9 mouse cellular contexts compared by ENCODE assay signal in the genomic region with DNA sequence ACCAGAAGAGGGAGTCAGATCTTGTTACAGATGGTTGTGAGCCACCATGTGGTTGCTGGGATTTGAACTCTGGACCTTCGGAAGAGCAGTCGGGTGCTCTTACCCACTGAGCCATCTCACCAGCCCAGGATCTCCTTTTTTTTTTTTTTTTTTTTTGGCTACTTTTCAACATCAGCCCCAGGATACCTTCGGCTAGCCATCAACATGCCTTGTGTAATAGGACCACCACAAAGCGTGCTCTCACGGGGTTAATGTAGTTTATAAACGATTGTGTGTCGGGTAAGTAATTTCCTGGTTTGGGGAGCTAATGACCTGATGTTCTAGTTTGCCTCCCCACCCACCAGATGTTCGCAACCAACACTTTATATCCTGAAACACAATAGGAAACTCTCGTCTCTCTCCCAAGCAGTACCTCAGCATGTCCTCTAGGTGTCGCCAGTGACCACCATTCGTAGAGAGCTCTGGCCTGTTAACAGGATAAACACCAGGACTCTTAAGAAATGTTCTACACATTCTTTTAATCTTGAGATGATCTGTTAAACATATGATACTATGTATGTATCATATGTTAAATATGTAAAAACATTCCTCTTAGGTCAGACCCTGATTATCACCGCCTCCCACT. TPM values are rescaled to one million over a fixed set of nuclear protein-coding genes. Genes with fewer than 3 reads are reported as not detected.
DNase-seq lines count a peak whose midpoint lies in the region; ATAC-seq and TF ChIP-seq lines count a peak whose summit lies in the region.
"Had no signal": no experiment of that assay in that cellular context is flagged by ENCODE, and none has a peak within 500 bp of the region (broad histone marks: within the 10 kb centered on the region; RNA-seq: fewer than 3 reads in every experiment).

No protein-coding gene starts in this region.

- no peaks in the 10 kb centered on the region for H3K9me3 ChIP-seq in kidney, embryonic 16.5 days (ENCODE audit: low read length)
- H3K9me3 ChIP-seq: neural tube, embryonic 12.5 days had no signal

- 13% methylated on average over 11 of the region's 12 CpGs for WGBS in kidney, embryonic 16.5 days

- DNase-seq in kidney, adult 11 months, result peak; percentile 11
- DNase-seq in heart, postnatal 4 days, result peak; percentile 78
- DNase-seq in layer of hippocampus, adult 2 months (ENCODE audit: low spot score in 2 of 2), result peak; percentile 56 to 68
- peak; percentile 53 to 75 for DNase-seq in lung, postnatal 4 days
- DNase-seq in right cerebral cortex, postnatal 25 days, result peak; percentile 39

- H3K4me1 ChIP-seq in kidney, embryonic 16.5 days (ENCODE audit: insufficient read depth, low read length), result peaks cover 13% of the 10 kb centered on the region
- H3K4me1 ChIP-seq in bone marrow macrophage, adult 2 months (ENCODE audit: control insufficient read depth, insufficient read depth, low read length), result peaks cover 7% of the 10 kb centered on the region; the same call in 1 of the 2 replicates

- no peaks in the 10 kb centered on the region for H3K36me3 ChIP-seq in kidney, embryonic 16.5 days (ENCODE audit: insufficient read depth, low read length)
- H3K36me3 ChIP-seq: neural tube, embryonic 12.5 days had no signal

- 0 out of 2 replicates have a peak, but pooled peaks cover 3% of the 10 kb centered on the region for H3K27me3 ChIP-seq in kidney, embryonic 16.5 days (ENCODE audit: insufficient read depth, low read length)

- H3K9ac ChIP-seq in kidney, embryonic 16.5 days (replicated peaks; ENCODE audit: low read length), result no peak overlapping the region
- H3K9ac ChIP-seq: neural tube, embryonic 12.5 days had no signal

- H3K4me3 ChIP-seq in kidney, embryonic 16.5 days (ENCODE audit: low read length), result no peak overlapping the region
- no peak overlapping the region for H3K4me3 ChIP-seq in bone marrow macrophage, adult 2 months (ENCODE audit: insufficient read depth, low read length)
- no peak overlapping the region for H3K4me3 ChIP-seq in layer of hippocampus, adult 2 months
- H3K4me3 ChIP-seq: neural tube, embryonic 12.5 days had no signal

- TF ChIP-seq POLR2A in bone marrow macrophage, adult 2 months (IDR thresholded peaks at IDR 0.05; ENCODE audit: borderline replicate concordance, low read depth, low read length), result no peak

- ATAC-seq in kidney, embryonic 16.5 days (ENCODE audit: low FRiP score, low TSS enrichment), result no peak; the same call in 1 of the 2 replicates
- peak; percentile 79 for ATAC-seq in erythroblast, adult 5-6 weeks (replicated peaks; ENCODE audit: low FRiP score, poor library complexity, severe bottlenecking)

- H3K27ac ChIP-seq in kidney, embryonic 16.5 days (ENCODE audit: low read length), result no peak overlapping the region
- no peak overlapping the region for H3K27ac ChIP-seq in bone marrow macrophage, adult 2 months (ENCODE audit: insufficient read depth, low read depth, low read length)
- H3K27ac ChIP-seq in layer of hippocampus, adult 2 months, result no peak overlapping the region
- H3K27ac ChIP-seq: neural tube, embryonic 12.5 days had no signal

- H3K4me2 ChIP-seq in kidney, embryonic 16.5 days (replicated peaks; ENCODE audit: low read depth, low read length), result no peak overlapping the region
- H3K4me2 ChIP-seq: neural tube, embryonic 12.5 days had no signal

- TF ChIP-seq CTCF in bone marrow macrophage, adult 2 months (IDR thresholded peaks at IDR 0.05; ENCODE audit: low read depth, low read length), result peak; percentile 54
- TF ChIP-seq CTCF in layer of hippocampus, adult 2 months (conservative IDR thresholded peaks at IDR 0.05), result peak; percentile 99

RNA-seq across cellular contexts. Expression of gene Nrbf2, which starts 29.8 kb away (rescaled TPM):
- 36.4 and 39.0 TPM in 2 replicates for polyA plus RNA-seq in kidney, embryonic 16.5 days (2015; fragmentation: Nextera tagmentation; extraction: Ambion mirVana)
- polyA plus RNA-seq in bone marrow macrophage, adult 2 months (2012; ENCODE audit: insufficient read depth, insufficient read length, missing spikeins), result 30.0 and 35.0 TPM in 2 replicates
- total RNA-seq in erythroblast, adult 5-6 weeks (2015; ENCODE audit: low replicate concordance), result 14.6 and 16.1 TPM in 2 replicates
- 9.7 and 12.7 TPM in 2 replicates for total RNA-seq in erythroblast, adult 5-6 weeks (2017; ENCODE audit: low replicate concordance)
- total RNA-seq in heart, postnatal 4 days (2021), result 1 to 10 TPM; 7.2 to 8.3 TPM
- 10 to 100 TPM; 19.3 to 20.7 TPM for total RNA-seq in layer of hippocampus, adult 2 months (2021)

Comparison
In these comparisons a context has a peak if more than half of its experiments do, and no peak if none do; other contexts are left out.
1. DNase-seq: peak in every context shown above with its lines; median percentile 78 in heart, postnatal 4 days; 64 in lung, postnatal 4 days; 62 in layer of hippocampus, adult 2 months; 39 in right cerebral cortex, postnatal 25 days; 11 in kidney, adult 11 months.